Mouse (Mus musculus) intestine, embryonic 16.5 days (tissue): Measurements from ENCODE around the gene Syt1. TPM values are rescaled to one million over a fixed set of nuclear protein-coding genes. Genes with fewer than 3 reads are reported as not detected.

ENCODE experiments used
- ATAC-seq: fragments of 200-750 bp; cut with Nextera tagmentation; 2 replicates; pipeline ENCODE4 v1.8.0; 2017; ENCODE audit warnings: moderate TSS enrichment, moderate library complexity
- H3K27ac ChIP-seq: fragments of 300-500 bp; sonication (generic); 2 replicates; pipeline ENCODE4 v1.5.1; 2014; ENCODE audit warnings: mild to moderate bottlenecking, low read length
- H3K27me3 ChIP-seq: fragments of 300-500 bp; sonication (generic); replicated peaks from 2 replicates; pipeline ENCODE4 v1.6.1; 2014; ENCODE audit warnings: low read length, control low read depth, mixed read lengths; ENCODE audit not compliant: control insufficient read depth, insufficient read depth
- H3K36me3 ChIP-seq: fragments of 300-500 bp; sonication (generic); 2 replicates; pipeline ENCODE4 v1.6.1; 2014; ENCODE audit warnings: low read length, control low read depth; ENCODE audit not compliant: control insufficient read depth, insufficient read depth
- H3K4me1 ChIP-seq: fragments of 300-500 bp; sonication (generic); 2 replicates; pipeline ENCODE4 v1.6.1; 2014; ENCODE audit warnings: low read length, control low read depth, mixed read lengths; ENCODE audit not compliant: control insufficient read depth, insufficient read depth
- H3K4me2 ChIP-seq: fragments of 300-500 bp; sonication (generic); 2 replicates; pipeline ENCODE4 v1.6.1; 2014; ENCODE audit warnings: low read depth, low read length, control low read depth
- H3K4me3 ChIP-seq: fragments of 300-500 bp; sonication (generic); 2 replicates; pipeline ENCODE4 v1.5.1; 2014; ENCODE audit warnings: mild to moderate bottlenecking, low read length
- H3K9ac ChIP-seq: fragments of 300-500 bp; sonication (generic); 2 replicates; pipeline ENCODE4 v1.6.1; 2014; ENCODE audit warnings: low read depth, low read length
- H3K9me3 ChIP-seq: fragments of 300-500 bp; sonication (generic); 2 replicates; pipeline ENCODE4 v1.6.1; 2016; ENCODE audit warnings: low read length, control low read depth; ENCODE audit not compliant: control insufficient read depth
- WGBS: fragments of 180-500 bp; shearing (Covaris S2); extraction: QIAGEN DNeasy Blood & Tissue Kit; methylation state at CpG from one replicate; pipeline ENCODE4 v1.1.7; 2014; 5-methylcytosine and 5-hydroxymethylcytosine counted together
- polyA plus RNA-seq: library from polyadenylated mRNA; unstranded; fragments of >200 nt; fragmentation: Nextera tagmentation; extraction: Ambion mirVana; gene quantifications from 2 replicates; pipeline ENCODE4 v1.2.1, GENCODE M21; 2015

The Syt1 gene
- polyA plus RNA-seq, 1 experiment from 2014 or later, result 6.9 TPM

DNA sequence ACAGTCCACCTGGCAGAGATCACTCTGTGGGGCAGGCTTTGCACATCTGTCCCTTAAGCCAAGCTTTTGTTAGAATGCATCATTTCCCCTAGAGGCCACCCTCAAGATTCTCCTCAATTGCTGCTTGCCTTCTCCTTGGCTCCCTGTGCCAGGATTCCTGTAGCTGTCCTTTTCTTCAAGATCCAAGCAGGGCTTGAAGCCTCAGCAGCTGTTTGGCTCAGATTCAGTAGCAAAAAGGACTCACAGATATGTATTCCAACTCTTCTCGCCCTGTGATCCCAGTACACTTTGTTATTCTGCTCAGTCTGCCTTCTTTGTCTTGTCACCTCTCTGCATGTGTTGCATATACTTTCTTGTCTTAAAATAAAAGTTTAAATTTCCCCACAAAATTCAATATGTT lies 206.4 kb downstream of the Syt1 start:
- no peak overlapping the region for H3K4me2 ChIP-seq
- no peak overlapping the region for H3K27ac ChIP-seq
- WGBS, result 52% methylated on average over 1 of the region's 1 CpGs
- H3K27me3 ChIP-seq, result no peaks in the 10 kb centered on the region
- no peak overlapping the region for H3K4me3 ChIP-seq
- H3K9me3 ChIP-seq, result no peaks in the 10 kb centered on the region
- H3K9ac ChIP-seq, result no peak overlapping the region
- ATAC-seq, result no peak
- H3K4me1 ChIP-seq, result no peaks in the 10 kb centered on the region
- H3K36me3 ChIP-seq, result no peaks in the 10 kb centered on the region

- Histone ChIP-seq H3K27ac (no peak overlapping the region), H3K4me1 (no peaks in the 10 kb centered on the region), H3K4me2 (no peak overlapping the region), H3K9ac (no peak overlapping the region), H3K4me3 (no peak overlapping the region), H3K27me3 (no peaks in the 10 kb centered on the region), H3K9me3 (no peaks in the 10 kb centered on the region), H3K36me3 (no peaks in the 10 kb centered on the region)
- ATAC-seq, result no peak
- 86% methylated on average over 7 of the region's 7 CpGs for WGBS
These were observed 210.0 kb downstream of the Syt1 start for GRCm38 (mm10) chr10:108800776-108801175.

DNA sequence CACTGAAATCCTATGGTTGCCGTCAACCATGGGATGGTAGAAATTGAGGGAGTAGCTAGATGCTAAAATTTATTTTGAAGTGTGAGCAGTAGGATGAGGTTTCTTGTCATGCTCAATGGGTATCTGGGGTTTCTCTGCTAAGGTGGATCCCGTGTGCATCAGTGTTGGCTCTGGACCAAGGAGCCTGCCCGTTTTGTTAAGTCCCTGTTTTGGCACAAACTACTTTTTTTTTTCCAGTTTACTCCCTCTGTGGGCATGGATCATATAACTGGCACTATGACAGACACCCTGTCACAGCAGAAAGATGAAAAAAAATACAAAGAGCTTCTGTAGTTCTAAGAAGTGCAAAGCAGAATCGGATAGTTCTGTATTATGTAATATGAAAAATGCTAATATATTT lies 212.0 kb downstream of the Syt1 start:
- no peaks in the 10 kb centered on the region for H3K4me1 ChIP-seq
- no peak overlapping the region for H3K4me2 ChIP-seq
- no peaks in the 10 kb centered on the region for H3K9me3 ChIP-seq
- H3K9ac ChIP-seq, result no peak overlapping the region
- no peak overlapping the region for H3K27ac ChIP-seq
- WGBS, result 79% methylated on average over 4 of the region's 4 CpGs
- H3K27me3 ChIP-seq, result no peaks in the 10 kb centered on the region
- ATAC-seq, result no peak
- no peak overlapping the region for H3K4me3 ChIP-seq
- no peaks in the 10 kb centered on the region for H3K36me3 ChIP-seq

DNA sequence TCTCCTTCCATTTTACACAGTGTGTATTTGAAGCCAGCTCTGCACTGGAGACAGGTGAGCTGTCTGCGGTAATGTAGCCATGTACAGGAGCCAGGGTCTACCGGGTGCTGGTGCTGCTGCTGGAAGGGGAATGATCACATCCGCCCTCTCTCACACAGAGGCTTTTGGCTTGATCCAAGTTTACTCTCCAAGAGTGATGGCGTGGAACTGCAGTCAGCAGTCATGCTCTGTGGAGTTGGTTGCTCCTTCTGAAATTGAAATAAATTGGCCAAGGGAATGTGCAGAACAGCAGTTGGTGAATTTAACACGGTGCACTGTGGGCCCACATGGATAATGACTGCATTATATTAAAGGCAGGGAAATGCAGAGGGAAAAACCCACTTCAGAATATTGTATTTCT lies 228.0 kb downstream of the Syt1 start:
- Histone ChIP-seq H3K4me3 (no peak overlapping the region), H3K36me3 (no peaks in the 10 kb centered on the region), H3K4me1 (no peaks in the 10 kb centered on the region), H3K4me2 (no peak overlapping the region), H3K9ac (no peak overlapping the region), H3K9me3 (no peaks in the 10 kb centered on the region), H3K27me3 (no peaks in the 10 kb centered on the region), H3K27ac (no peak overlapping the region)
- WGBS, result 79% methylated on average over 5 of the region's 5 CpGs
- ATAC-seq, result no peak

DNA sequence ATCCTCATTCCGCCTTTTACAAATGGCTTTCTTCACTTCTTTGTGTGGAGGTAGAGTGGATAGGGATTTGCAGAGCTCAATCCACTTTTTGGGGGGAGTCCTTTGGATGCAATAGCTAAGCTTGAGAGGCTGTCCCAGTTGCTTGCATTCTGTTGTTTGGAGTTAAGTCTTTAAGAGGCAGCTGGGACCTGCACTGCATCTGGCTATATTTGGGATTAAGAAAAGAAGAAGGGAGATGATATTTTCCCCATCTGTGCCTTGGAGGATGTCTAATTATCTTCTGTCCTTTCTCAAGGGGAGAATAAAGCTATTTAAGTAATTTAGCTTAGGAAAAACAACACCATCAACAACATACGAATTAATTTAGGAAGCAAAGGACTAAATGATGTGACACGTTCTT lies 230.2 kb downstream of the Syt1 start:
- Histone ChIP-seq H3K9me3 (no peaks in the 10 kb centered on the region), H3K36me3 (no peaks in the 10 kb centered on the region), H3K27me3 (no peaks in the 10 kb centered on the region), H3K4me2 (no peak overlapping the region), H3K4me3 (no peak overlapping the region), H3K27ac (no peak overlapping the region), H3K4me1 (no peaks in the 10 kb centered on the region), H3K9ac (no peak overlapping the region)
- no peak for ATAC-seq
- 77% methylated on average over 3 of the region's 3 CpGs for WGBS

- no peaks in the 10 kb centered on the region for H3K4me1 ChIP-seq
- H3K9me3 ChIP-seq, result no peaks in the 10 kb centered on the region
- no peaks in the 10 kb centered on the region for H3K36me3 ChIP-seq
- no peak overlapping the region for H3K4me2 ChIP-seq
- no peak overlapping the region for H3K4me3 ChIP-seq
- H3K27ac ChIP-seq, result no peak overlapping the region
- no peak overlapping the region for H3K9ac ChIP-seq
- 67% methylated on average over 8 of the region's 8 CpGs for WGBS
- no peaks in the 10 kb centered on the region for H3K27me3 ChIP-seq
- no peak for ATAC-seq
These were observed 234.0 kb downstream of the Syt1 start for GRCm38 (mm10) chr10:108776735-108777134.

GRCm38 (mm10) chr10:108771081-108771480 lies 239.7 kb downstream of the Syt1 start:
- Histone ChIP-seq H3K27me3 (no peaks in the 10 kb centered on the region), H3K4me3 (no peak overlapping the region), H3K36me3 (no peaks in the 10 kb centered on the region), H3K9ac (no peak overlapping the region), H3K9me3 (no peaks in the 10 kb centered on the region), H3K4me1 (no peaks in the 10 kb centered on the region), H3K27ac (no peak overlapping the region), H3K4me2 (no peak overlapping the region)
- 79% methylated on average over 6 of the region's 6 CpGs for WGBS
- ATAC-seq, result no peak

GRCm38 (mm10) chr10:108765564-108765963 lies 245.2 kb downstream of the Syt1 start:
- Histone ChIP-seq H3K4me2 (no peak overlapping the region), H3K4me3 (no peak overlapping the region), H3K4me1 (no peaks in the 10 kb centered on the region), H3K36me3 (no peaks in the 10 kb centered on the region), H3K9ac (no peak overlapping the region), H3K27me3 (no peaks in the 10 kb centered on the region), H3K27ac (no peak overlapping the region), H3K9me3 (no peaks in the 10 kb centered on the region)
- no peak for ATAC-seq

- H3K27ac ChIP-seq, result no peak overlapping the region
- 88% methylated on average over 6 of the region's 6 CpGs for WGBS
- no peaks in the 10 kb centered on the region for H3K27me3 ChIP-seq
- H3K9ac ChIP-seq, result no peak overlapping the region
- H3K4me2 ChIP-seq, result no peak overlapping the region
- H3K36me3 ChIP-seq, result no peaks in the 10 kb centered on the region
- no peak for ATAC-seq
- H3K9me3 ChIP-seq, result no peaks in the 10 kb centered on the region
- no peak overlapping the region for H3K4me3 ChIP-seq
- no peaks in the 10 kb centered on the region for H3K4me1 ChIP-seq
These were observed 247.1 kb downstream of the Syt1 start for GRCm38 (mm10) chr10:108763722-108764121.

GRCm38 (mm10) chr10:108753304-108753703 lies 257.5 kb downstream of the Syt1 start:
- H3K9me3 ChIP-seq, result no peaks in the 10 kb centered on the region
- no peaks in the 10 kb centered on the region for H3K27me3 ChIP-seq
- H3K4me2 ChIP-seq, result no peak overlapping the region
- whole genome bisulfite sequencing, result 85% methylated on average over 2 of the region's 2 CpGs
- H3K4me1 ChIP-seq, result no peaks in the 10 kb centered on the region
- no peak for ATAC-seq
- no peak overlapping the region for H3K4me3 ChIP-seq
- H3K27ac ChIP-seq, result no peak overlapping the region
- H3K9ac ChIP-seq, result no peak overlapping the region
- H3K36me3 ChIP-seq, result no peaks in the 10 kb centered on the region
